Mouse (Mus musculus): ENCODE results near the gene Hand1. TPM values are rescaled to one million over a fixed set of nuclear protein-coding genes. Genes with fewer than 3 reads are reported as not detected.

The Hand1 gene
- total RNA-seq, 2 experiments from 2014 or later: not detected

DNA sequence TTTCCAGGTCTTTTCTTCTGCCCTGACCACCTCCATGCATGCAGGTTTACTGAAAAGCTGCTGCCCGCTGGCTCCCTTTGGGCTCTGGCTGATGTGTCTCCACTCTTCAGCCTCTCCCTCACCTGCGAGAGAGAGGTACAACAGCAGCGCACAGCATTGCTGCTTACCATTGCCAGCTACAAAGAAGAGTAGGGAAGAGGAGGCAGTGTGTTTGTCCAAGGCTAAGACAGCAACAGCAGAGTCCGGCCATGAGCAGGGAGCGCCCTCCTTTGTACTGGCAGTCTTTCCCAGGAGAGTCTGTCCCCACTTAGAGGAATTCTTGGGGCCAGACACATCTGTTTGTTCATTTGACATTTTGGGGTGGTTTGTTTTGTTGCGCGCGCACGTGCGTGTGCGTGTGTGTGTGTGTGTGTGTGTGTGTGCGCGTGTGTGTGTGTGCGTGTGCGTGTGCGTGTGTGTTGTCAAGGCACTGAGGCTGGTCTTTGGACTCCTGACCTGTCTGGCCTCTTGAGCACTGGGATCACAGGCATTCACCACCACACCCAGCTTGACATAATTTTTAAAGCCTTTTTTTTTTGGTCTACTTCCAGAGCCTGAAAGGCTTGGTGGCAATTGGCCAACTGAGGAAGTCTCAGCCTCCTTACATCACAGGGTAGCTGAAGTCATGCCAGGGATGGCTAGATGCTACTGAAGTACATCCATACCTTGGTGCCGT is 23.4 kb downstream of the Hand1 start:
- no peak for DNase-seq (ENCODE audit: extremely low spot score in 1 of 2, low spot score in 1 of 2)

- DNase-seq (ENCODE audit: extremely low spot score in 1 of 2, low spot score in 1 of 2): no peak
Measured at GRCm38 (mm10) chr11:57805047-57805446, 27.6 kb downstream of the Hand1 start.

DNA sequence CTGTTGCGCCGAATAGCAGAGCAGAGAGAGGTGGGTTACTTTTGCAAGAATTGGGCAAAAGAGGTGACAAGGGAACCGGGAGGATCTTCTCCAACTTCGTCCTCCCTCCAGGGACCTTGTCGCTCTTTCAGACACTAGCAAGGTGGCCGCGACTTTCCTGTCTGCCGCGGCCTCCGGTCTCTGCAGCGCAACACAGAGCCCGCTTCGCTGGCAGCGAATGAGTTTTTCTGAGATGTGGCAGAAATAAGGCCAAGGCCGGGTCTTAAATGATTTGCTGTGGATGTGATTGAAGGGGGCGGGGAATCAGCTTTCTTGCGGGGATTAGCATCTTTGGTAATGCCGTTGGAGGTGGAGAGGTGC is 30.1 kb downstream of the Hand1 start:
- DNase-seq (ENCODE audit: extremely low spot score in 1 of 2, low spot score in 1 of 2): peak in 1 of 2 experiments; percentile 7

DNA sequence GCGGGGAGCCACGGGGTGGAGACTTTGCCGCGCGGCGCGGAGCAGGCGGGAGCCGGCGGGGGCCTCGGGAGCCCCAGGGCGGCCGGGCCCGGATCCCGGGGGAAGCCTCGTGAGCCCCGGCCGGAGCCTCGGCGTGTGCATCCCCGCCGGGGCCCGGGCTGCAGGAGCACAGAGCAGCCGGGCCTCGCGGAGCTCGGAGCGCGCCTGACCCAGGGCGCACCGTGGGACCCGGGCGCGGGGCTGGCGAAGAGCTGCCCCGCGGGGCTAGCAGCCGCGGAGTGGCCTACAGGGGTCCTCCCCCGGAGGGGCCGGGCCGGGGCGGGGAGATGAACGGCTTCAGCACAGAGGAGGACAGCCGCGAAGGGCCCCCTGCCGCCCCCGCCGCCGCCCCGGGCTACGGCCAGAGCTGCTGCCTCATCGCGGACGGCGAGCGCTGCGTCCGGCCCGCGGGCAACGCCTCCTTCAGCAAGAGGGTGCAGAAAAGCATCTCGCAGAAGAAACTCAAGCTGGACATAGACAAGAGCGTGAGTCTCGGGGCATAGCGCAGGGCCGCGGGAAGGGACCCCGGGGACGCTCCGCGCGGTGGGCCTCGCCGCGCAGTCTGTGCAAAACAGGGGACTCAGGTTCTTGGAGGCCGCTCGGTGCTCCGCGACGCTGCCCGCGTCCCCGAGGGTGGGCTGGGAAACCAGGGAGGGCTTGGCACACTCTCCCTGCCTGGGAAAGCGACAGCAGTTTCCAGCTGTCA is 30.7 kb downstream of the Hand1 start:
- DNase-seq (ENCODE audit: extremely low spot score in 1 of 2, low spot score in 1 of 2): peak; percentile 42 to 44

DNA sequence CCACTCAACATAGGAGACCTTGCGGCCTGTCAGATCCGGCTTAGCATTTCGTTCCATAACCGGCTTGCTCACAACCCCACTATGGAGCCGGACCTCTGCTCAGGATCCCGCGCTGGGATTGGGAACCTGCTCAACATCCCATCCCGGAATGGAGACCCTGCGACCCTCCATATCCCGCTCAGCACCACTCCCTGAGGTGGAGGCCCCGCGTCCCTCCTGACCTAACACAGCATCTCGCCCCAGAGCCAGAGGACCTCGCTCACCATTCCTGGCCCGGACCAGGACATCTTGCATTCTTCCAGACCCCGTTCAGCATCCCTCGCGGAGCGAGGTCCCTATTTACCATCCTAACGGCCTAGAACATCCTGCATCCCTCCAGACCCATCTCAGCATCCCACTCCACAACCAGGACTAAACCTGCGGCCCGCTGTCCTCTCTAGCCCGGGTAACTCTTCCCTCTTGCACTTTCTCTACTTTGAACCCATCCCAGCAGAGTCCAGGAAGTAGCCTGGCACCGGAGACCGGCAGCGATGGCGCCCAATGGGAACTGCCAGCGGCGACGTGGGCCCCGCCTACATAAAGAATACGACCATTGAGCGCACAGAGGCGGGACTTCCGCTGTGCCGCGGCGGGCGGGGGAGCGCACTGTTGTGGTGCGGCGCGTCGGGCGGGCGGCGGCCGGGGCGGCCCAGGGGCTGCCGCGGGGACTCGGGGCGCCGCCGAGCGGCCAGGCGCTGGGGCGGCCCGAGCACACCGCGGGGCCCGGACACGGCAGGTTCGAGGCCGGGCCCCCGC is 31.4 kb downstream of the Hand1 start, which contains the start of gene Sap30l:
TSS of gene Sap30l (plus strand) at position 667 of the 795 bp plus-strand sequence.
- DNase-seq (ENCODE audit: extremely low spot score in 1 of 2, low spot score in 1 of 2): peak; percentile 90 to 94

GRCm38 (mm10) chr11:57800266-57800951 is 32.2 kb downstream of the Hand1 start:
- no peak for DNase-seq (ENCODE audit: extremely low spot score in 1 of 2, low spot score in 1 of 2)

DNA sequence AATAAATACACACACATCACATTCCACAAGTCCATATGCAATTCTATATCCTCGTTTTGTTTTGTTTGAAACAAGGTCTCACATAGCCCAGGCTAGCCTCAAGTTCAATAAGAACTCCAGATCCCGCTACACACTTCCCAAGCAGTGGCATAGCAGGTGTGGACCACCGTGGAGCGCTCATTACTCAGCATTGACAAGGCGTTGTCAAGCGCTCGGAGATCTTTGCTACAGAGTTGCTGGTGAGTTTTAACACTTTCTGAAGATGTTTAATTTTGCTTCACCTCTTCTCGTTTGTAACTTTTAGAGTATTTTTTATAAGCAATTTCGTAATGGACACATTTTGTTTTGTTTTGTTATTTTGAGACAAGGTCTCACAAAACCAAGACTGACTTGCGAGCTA is 33.2 kb downstream of the Hand1 start:
- no peak for DNase-seq (ENCODE audit: extremely low spot score in 1 of 2, low spot score in 1 of 2)

GRCm38 (mm10) chr11:57797828-57798227 is 34.8 kb downstream of the Hand1 start:
- no peak for DNase-seq (ENCODE audit: extremely low spot score in 1 of 2, low spot score in 1 of 2)

DNA sequence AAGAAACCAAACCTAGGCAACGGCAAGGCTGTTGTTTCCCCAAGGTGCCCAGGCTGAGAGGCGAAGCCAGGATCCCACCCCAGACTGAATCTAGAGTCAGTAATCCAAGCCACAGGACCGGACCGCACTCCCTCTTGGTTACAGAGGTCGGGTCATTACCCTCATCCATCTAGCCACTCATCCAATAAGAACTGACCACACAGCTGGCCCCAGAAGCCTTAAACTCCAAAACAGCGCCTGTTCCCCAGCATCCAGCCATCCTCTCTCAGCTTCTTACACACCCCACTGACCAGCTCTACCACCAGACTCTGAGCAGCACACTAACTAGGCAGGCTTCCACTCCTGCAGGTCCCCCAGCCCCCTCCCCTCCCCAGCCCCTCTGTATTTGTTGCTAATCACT is 37.5 kb downstream of the Hand1 start:
- DNase-seq (ENCODE audit: extremely low spot score in 1 of 2, low spot score in 1 of 2): no peak

- no peak for DNase-seq (ENCODE audit: extremely low spot score in 1 of 2, low spot score in 1 of 2)
Measured at GRCm38 (mm10) chr11:57790866-57791535, 41.6 kb downstream of the Hand1 start.

GRCm38 (mm10) chr11:57787913-57788312 is 44.7 kb downstream of the Hand1 start:
- peak in 1 of 2 experiments; percentile 49 for DNase-seq (ENCODE audit: extremely low spot score in 1 of 2, low spot score in 1 of 2)

DNA sequence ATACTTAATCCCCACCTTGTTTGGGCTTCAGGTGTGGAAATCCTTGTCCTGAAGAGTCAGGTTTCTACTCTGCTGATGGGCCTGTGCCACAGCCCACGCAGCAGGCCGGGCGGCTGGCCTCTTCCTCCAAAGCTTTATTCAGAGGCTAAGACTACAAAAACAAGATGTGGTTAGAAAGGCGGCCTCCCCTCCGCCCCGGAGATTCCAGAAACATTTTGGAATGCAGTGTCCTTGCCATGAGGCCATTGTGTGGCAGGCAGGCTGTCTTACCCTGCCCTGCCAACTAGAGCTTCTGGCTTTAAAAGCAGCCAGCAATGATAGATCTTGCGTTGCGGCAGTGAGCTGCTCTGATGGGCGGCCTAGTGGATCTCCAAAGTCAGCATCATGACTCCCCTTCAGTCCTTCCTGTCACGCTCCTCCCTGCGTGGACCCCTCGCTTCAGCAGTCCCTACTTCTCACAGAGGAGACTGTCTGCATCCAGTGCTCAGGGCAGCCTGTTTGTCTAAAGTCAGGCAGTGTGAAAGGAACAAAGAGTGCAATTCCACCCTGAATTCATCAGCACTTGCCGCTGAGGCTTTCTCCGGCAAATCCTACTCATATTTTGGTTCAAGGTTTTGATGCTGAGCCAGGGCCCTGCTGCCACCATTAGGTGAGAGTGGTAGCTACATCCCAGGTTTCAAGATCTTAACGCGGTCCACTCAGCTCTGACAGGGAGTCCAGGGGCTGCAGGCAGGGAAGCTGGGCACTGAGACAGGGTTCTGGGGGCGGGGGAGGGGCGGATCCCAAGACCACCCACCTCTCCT is 45.8 kb downstream of the Hand1 start:
- DNase-seq (ENCODE audit: extremely low spot score in 1 of 2, low spot score in 1 of 2): peak; percentile 24 to 50

GRCm38 (mm10) chr11:57779824-57780223 is 52.8 kb downstream of the Hand1 start:
- DNase-seq (ENCODE audit: extremely low spot score in 1 of 2, low spot score in 1 of 2): no peak

Other genes with a start within 250 kb of the Hand1 start
- gene Galnt10, start 187.4 kb downstream of the Hand1 start, total RNA-seq (2021): 1 to 10 TPM; 7.1 TPM
- 10 to 100 TPM; 55.0 to 55.4 TPM for gene Sap30l, start 31.2 kb downstream of the Hand1 start, total RNA-seq (2021)
- 10 to 100 TPM; 84.6 to 93.1 TPM for gene Larp1, start 176.2 kb upstream of the Hand1 start, total RNA-seq (2021)

All from layer of hippocampus, postnatal 25 days (tissue).